Mouse (Mus musculus): ENCODE measurements around the gene Gm49393. TPM values are rescaled to one million over a fixed set of nuclear protein-coding genes. Genes with fewer than 3 reads are reported as not detected.

Gene Gm49393
- polyA plus RNA-seq, 1 experiment from 2014 or later: not detected

DNA sequence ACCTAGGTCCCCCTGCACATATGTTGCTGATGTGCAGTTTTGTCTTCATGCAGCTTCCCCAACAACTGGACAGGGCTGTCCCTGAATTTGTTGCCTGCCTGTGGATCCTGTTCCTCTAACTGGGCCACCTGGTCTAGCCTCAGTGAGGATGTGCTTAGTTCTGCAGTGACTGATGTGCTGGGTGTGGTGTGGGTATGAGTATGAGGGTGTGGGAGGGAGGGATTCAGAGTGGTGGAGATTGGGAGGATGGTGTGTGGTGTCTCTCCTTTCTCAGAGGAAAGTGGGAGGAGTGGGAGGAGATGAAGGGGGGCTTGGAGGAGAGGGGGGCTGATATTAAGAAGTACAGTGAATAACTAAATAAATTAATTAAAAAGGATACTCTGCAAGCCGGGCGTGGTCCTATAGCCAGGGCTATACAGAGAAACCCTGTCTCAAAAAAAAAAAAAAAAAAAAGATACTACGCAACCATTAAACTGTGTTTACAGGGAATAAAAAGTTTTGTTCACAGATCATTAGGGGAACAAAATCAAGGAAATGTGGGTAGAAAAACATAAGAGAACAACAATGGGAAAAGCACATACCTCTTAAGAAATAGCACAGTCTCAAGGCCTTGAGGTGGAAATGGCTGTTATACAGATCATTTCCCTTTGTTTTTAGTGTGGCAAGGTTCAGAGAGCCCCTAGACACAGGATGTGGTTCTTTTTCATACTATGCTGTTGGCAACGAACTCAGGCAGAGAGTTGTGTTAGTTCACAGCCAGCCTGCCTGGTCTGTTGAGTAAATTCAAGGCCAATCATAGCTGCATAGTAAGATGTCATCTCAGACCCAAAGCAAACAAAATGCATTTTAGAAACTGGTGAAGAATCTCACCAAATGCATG, 86.9 kb downstream of the Gm49393 start:
- H3K4me1 ChIP-seq: no peaks in the 10 kb centered on the region
- H3K4me3 ChIP-seq: no peak overlapping the region
- H3K4me2 ChIP-seq (replicated peaks): no peak overlapping the region
- no peaks in the 10 kb centered on the region for H3K27me3 ChIP-seq
- WGBS: 88% methylated on average over 4 of the region's 4 CpGs
- no peak overlapping the region for H3K27ac ChIP-seq
- no peak for ATAC-seq (ENCODE audit: low FRiP score, low read depth)
- no peak overlapping the region for H3K9ac ChIP-seq
- no peaks in the 10 kb centered on the region for H3K9me3 ChIP-seq
- no peaks in the 10 kb centered on the region for H3K36me3 ChIP-seq

DNA sequence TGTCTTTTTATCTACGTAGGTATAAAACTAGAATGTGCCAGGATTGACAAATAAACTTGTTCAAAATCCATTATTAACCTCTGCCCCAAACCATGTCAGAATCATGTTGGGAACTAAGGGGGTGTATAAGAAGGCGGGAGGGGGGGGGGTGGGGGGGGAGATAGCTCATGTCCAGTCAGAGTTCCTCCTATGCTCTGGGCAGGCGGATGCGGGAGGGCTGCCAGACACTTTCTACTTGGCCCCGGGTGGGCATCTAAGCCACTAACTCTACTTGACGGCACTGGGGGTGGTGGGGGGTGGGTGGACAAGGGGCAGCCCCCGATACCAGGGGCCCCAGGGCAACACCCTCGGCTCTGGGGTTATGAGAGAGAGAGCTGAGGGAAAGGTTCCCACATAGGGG, 92.2 kb downstream of the Gm49393 start:
- ATAC-seq (ENCODE audit: low FRiP score, low read depth): no peak
- 81% methylated on average over 8 of the region's 8 CpGs for WGBS

DNA sequence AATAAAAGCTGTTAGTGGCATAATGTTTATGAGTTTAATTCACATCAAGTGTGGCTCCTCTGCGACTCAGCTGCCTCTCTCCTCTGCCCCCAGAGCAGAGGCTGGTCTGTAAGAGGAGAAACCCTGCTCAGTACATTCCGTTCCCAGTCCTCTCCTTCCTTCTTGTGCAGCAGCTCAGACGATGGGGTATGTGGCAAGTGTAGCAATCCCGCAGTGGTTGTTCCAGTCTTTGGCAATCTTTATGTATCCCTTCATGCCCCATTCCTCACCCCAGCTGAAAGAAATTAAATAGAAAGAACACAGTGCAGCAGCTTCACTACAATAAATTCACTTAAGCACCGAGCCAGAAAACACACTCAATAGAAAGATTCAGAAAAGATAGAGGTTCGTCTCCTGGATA, 92.7 kb downstream of the Gm49393 start:
- Histone ChIP-seq H3K27me3 (no peaks in the 10 kb centered on the region), H3K36me3 (no peaks in the 10 kb centered on the region), H3K9me3 (no peaks in the 10 kb centered on the region), H3K4me2 (replicated peaks) (no peak overlapping the region), H3K4me3 (no peak overlapping the region), H3K27ac (no peak overlapping the region), H3K9ac (no peak overlapping the region), H3K4me1 (no peaks in the 10 kb centered on the region)
- no peak for ATAC-seq (ENCODE audit: low FRiP score, low read depth)
- WGBS: 75% methylated on average over 6 of the region's 6 CpGs

More for the DNA sequence above, 92.2 kb downstream of the Gm49393 start:
- H3K4me2 ChIP-seq (replicated peaks): no peak overlapping the region
- H3K27me3 ChIP-seq: no peaks in the 10 kb centered on the region
- H3K9me3 ChIP-seq: no peaks in the 10 kb centered on the region
- H3K36me3 ChIP-seq: no peaks in the 10 kb centered on the region
- H3K4me1 ChIP-seq: no peaks in the 10 kb centered on the region
- H3K27ac ChIP-seq: no peak overlapping the region
- H3K4me3 ChIP-seq: no peak overlapping the region
- H3K9ac ChIP-seq: no peak overlapping the region

DNA sequence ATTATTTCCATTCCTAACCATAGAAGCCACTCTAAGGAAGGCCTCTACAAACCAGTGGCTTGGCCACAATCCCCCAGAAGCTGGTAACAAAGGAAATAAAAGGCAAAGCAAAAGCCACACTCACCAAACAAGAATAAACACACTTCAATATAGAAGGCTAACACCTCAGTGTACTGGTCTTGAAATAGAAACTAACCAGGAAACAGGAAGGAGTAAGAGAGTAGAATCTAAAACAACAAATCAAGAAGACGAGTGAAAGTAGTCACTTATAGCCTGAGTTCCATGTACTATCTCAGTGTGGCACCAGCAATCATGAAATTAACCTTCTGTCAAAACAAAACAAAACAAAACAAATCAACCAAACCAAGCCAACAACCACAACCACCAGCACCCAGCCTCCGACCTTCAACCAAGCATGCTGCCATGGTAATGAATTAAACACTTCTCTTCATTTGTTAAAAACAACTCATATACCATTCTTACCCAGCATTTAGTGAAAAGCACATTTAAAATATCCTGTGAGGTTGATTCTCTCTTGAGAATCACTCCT, 96.0 kb downstream of the Gm49393 start:
- H3K36me3 ChIP-seq: no peaks in the 10 kb centered on the region
- H3K4me2 ChIP-seq (replicated peaks): no peak overlapping the region
- WGBS: 66% methylated on average over 2 of the region's 2 CpGs
- no peak for ATAC-seq (ENCODE audit: low FRiP score, low read depth)
- no peaks in the 10 kb centered on the region for H3K9me3 ChIP-seq
- no peak overlapping the region for H3K27ac ChIP-seq
- H3K9ac ChIP-seq: no peak overlapping the region
- no peak overlapping the region for H3K4me3 ChIP-seq
- H3K4me1 ChIP-seq: no peaks in the 10 kb centered on the region
- H3K27me3 ChIP-seq: no peaks in the 10 kb centered on the region

DNA sequence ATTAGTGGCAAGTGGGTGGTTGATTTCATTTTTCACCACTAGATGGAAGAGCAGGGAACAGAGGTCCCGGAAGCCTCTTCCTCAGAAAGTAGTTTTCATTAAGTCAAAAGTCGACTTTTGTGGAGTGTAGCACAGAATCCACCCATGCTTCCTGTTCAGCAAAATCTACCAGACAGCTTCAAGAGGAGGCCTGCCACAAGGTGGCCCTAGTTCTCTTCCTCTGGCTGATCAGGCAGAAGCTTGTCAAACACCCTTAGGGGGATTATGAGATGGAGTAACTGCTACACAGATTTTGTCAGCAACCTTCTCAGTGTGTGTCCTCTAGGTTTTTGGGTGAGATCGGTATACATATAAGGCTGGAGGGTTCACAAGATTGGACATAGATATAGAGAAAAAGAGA, 109.3 kb downstream of the Gm49393 start:
- Histone ChIP-seq H3K36me3 (no peaks in the 10 kb centered on the region), H3K27ac (no peak overlapping the region), H3K27me3 (no peaks in the 10 kb centered on the region), H3K4me2 (replicated peaks) (no peak overlapping the region), H3K9ac (no peak overlapping the region), H3K4me3 (no peak overlapping the region), H3K4me1 (no peaks in the 10 kb centered on the region), H3K9me3 (no peaks in the 10 kb centered on the region)
- 53% methylated on average over 3 of the region's 3 CpGs for WGBS
- no peak for ATAC-seq (ENCODE audit: low FRiP score, low read depth)

DNA sequence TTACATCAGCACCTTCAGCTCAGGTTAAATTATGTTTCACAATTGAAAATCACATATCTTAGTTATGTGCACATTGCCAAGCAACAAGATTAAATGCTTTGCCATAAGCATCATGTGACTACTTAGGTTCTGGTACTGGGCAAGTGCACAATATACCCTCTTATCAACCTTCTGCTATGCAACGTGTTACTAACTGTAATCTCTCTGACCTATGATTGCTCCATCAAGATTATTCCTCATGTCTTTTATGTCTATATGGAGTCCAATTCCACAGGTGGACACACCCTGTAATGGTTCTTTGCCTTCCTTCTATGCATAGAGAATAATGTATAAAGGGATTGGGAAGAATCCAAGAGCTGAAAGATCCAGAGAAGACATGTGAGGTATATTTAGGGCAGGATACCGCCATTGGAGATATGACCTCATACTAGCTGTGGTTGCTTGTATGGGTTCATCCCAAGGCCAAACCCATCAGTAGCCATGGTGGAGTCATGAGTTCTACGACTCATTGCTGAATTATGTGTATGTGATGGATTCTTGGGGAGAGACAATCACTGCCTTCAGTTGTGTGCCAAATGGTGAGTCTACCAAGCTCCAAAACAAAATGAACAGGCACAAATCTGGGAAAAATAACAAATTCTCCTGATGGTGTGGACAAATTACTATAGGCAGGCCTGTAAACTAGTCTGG, 114.8 kb downstream of the Gm49393 start:
- no peaks in the 10 kb centered on the region for H3K9me3 ChIP-seq
- ATAC-seq (ENCODE audit: low FRiP score, low read depth): no peak
- H3K4me3 ChIP-seq: no peak overlapping the region
- H3K27me3 ChIP-seq: no peaks in the 10 kb centered on the region
- no peak overlapping the region for H3K4me2 ChIP-seq (replicated peaks)
- H3K27ac ChIP-seq: no peak overlapping the region
- no peaks in the 10 kb centered on the region for H3K36me3 ChIP-seq
- 71% methylated on average over 3 of the region's 3 CpGs for WGBS
- no peaks in the 10 kb centered on the region for H3K4me1 ChIP-seq
- no peak overlapping the region for H3K9ac ChIP-seq

DNA sequence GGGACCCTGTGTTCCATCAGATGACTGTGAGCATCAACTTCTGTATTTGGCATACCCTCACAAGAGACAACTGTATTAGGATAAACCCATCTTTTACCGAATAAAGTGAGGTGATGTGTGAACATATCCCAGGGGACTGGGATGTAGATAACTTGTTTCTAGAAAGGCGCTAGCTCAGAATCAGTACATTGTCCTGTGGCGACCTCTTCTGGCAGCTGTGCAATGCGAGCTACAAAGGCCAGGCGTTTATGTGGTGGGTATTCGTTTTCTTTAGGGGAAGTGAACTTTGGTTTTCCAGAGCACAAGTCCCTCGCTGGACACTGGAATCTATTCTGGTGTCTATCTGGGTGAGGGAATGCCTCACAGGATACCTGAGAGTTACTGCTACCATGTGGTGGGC, 115.9 kb downstream of the Gm49393 start:
- H3K27me3 ChIP-seq: no peaks in the 10 kb centered on the region
- H3K4me2 ChIP-seq (replicated peaks): no peak overlapping the region
- H3K9ac ChIP-seq: no peak overlapping the region
- no peaks in the 10 kb centered on the region for H3K36me3 ChIP-seq
- no peak for ATAC-seq (ENCODE audit: low FRiP score, low read depth)
- H3K4me1 ChIP-seq: no peaks in the 10 kb centered on the region
- no peaks in the 10 kb centered on the region for H3K9me3 ChIP-seq
- WGBS: 13% methylated on average over 7 of the region's 7 CpGs
- H3K27ac ChIP-seq: no peak overlapping the region
- H3K4me3 ChIP-seq: no peak overlapping the region

DNA sequence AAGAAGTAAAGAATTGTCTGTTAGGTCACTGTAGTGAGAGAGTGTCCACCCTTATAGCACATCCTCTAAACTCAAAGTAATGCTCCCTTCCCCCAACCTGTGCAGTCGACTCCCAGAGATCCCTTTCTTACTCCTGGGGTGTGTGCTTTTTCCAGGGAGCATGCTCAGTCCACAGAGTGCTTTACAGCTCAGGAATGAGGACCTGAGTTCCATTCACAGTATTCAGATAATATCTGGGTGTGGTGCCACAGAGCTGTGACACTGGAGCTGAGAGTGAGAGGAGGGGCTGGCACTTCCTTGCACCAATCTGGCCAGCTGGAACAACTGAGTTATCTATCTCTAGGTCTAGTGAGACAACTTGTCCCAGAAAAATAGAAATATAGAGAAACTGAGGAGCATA, 121.7 kb downstream of the Gm49393 start:
- H3K9ac ChIP-seq: no peak overlapping the region
- WGBS: 70% methylated on average over 1 of the region's 1 CpGs
- H3K4me1 ChIP-seq: no peaks in the 10 kb centered on the region
- ATAC-seq (ENCODE audit: low FRiP score, low read depth): no peak
- no peaks in the 10 kb centered on the region for H3K9me3 ChIP-seq
- H3K27ac ChIP-seq: no peak overlapping the region
- no peaks in the 10 kb centered on the region for H3K27me3 ChIP-seq
- H3K4me3 ChIP-seq: no peak overlapping the region
- H3K36me3 ChIP-seq: no peaks in the 10 kb centered on the region
- no peak overlapping the region for H3K4me2 ChIP-seq (replicated peaks)

DNA sequence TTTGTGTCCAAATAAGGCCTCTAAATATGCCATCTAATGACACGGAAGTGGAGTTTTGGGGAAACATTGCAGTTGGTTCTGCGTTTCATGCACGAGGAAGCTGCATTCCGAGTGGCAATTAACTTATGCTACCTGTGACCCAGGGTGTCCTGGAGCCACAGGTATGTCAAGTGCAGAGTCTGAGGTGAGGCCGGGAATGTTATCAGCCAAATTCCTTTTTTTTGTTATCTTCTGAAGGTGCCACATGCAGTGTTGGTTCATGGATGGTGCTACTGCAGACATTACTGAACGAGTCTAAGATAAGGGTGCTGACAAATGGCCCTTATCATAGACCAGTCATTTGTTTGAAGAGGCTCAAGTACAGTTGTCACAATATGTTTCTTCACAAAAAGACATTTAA, 122.6 kb downstream of the Gm49393 start:
- Histone ChIP-seq H3K4me1 (no peaks in the 10 kb centered on the region), H3K4me3 (no peak overlapping the region), H3K4me2 (replicated peaks) (no peak overlapping the region), H3K36me3 (no peaks in the 10 kb centered on the region), H3K27ac (no peak overlapping the region), H3K27me3 (no peaks in the 10 kb centered on the region), H3K9ac (no peak overlapping the region), H3K9me3 (no peaks in the 10 kb centered on the region)
- ATAC-seq (ENCODE audit: low FRiP score, low read depth): no peak
- 82% methylated on average over 6 of the region's 6 CpGs for WGBS

DNA sequence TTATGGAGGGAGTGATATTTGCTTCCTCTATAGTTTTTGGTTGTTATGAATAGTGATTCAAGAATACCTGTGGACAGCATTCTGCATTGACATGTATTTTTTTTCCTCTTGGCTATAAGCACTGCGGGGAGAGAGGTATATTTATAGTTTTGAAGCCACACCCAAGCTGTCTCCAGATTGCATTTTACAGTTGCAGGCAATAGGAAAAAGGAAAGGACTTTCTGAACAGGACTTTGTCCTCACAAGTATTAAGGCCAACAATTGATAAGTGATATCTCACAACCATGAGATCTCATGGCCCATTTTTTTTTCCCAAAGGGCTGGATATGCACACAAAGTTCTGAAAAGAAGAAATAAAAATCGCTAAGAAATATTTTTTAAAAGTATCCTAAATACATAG, 125.7 kb downstream of the Gm49393 start:
- H3K4me2 ChIP-seq (replicated peaks): no peak overlapping the region
- no peak overlapping the region for H3K9ac ChIP-seq
- ATAC-seq (ENCODE audit: low FRiP score, low read depth): no peak
- no peaks in the 10 kb centered on the region for H3K9me3 ChIP-seq
- no peak overlapping the region for H3K27ac ChIP-seq
- no peaks in the 10 kb centered on the region for H3K36me3 ChIP-seq
- no peaks in the 10 kb centered on the region for H3K27me3 ChIP-seq
- no peak overlapping the region for H3K4me3 ChIP-seq
- H3K4me1 ChIP-seq: no peaks in the 10 kb centered on the region
- 78% methylated on average over 2 of the region's 2 CpGs for WGBS

Data from limb, embryonic 13.5 days (tissue).